Mouse (Mus musculus): Measurements from ENCODE around the gene Taf13. TPM values are rescaled to one million over a fixed set of nuclear protein-coding genes. Genes with fewer than 3 reads are reported as not detected.
"Not testable (repeated sequence)": the region's sequence is repeated elsewhere in the genome, so short reads cannot be mapped to it uniquely, and the experiment has no call there.

Gene Taf13
- total RNA-seq (2015; ENCODE audit: low replicate concordance) (1.7 and 7.6 TPM in 2 replicates), total RNA-seq (2017; ENCODE audit: low replicate concordance) (4.1 and 5.1 TPM in 2 replicates)

DNA sequence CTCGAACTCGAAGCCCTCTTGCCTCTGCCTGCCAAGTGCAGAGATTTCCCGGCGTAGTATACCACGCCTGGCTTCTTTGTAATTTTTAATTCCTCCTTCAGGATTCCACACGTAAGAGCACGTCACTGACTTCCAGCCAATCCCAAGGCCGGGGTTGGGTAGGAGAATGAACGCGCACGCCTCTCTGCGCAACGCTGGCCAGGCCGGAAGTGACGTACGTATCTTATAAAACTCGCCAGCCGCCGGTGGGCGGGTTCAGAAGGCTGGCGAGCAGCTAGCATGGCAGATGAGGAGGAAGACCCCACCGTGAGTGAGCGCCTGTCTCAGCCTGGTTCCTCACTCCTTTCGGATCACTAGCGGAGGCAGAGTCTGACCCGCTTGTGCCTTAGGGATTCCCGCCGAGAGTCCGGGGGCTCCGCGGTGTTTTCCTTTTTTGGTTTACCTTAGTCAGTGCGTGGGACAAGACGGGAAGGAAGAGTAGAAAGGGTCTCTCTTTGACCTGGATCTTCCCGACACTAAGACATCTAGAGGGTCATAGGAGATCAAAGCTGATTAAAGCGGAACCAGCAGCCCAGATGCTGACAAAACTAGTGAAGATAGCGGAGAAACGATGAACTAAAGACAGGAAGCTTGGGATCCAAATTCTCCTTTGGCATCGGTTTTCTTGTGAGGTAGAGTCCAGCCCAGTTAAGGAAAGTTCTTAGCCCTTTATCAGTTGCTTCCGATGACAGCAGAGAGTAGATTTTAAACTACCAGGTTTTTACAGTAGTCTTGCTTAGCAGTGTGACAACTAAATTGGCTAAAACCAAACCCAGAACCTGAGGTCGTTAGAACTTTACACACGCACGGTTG, at the start of gene Taf13:
Gene Taf13, plus strand, starts transcription at position 256 of the 852 bp plus-strand sequence.
- peak; percentile 99 for ATAC-seq (replicated peaks; ENCODE audit: low FRiP score, poor library complexity, severe bottlenecking)

DNA sequence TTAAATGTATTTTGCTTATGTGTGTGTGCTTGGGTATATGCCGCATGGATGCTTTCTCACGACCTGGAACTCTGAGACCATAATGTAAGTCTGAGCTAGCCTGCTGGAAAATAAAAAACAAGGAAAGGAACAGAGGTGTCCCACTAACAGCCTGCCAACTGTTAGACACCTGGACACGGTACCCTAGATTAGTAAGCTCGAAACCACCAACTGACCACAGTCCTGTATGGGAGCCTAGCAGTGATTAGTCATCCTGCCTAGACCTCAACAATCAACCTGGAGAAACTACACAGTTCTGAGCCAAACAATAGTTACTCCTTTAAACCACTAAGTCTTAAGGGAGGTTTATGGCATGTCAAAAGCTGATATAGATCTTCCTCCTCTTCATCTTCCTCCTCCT, 48.1 kb upstream of the Taf13 start:
- ATAC-seq (replicated peaks; ENCODE audit: low FRiP score, poor library complexity, severe bottlenecking), result no peak

DNA sequence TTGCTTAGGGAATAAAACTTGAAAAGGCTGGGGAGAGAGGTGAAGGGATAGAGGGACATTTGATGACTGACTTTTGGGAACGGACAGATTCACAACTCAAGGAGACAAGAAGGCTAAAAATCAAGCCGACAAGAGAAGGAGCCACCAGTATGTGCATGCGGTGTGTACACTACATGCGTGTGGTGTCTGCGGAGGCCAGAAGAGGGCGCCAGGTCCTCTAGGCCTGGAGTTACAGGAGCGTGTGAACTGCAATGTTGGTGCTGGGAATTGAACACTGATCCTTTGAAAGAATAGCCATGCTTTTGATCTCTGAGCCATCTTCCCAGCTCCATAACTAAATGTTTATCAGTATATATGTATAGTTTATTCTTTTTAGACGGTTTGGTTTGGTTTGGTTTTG, 43.0 kb upstream of the Taf13 start:
- ATAC-seq (replicated peaks; ENCODE audit: low FRiP score, poor library complexity, severe bottlenecking), result no peak

DNA sequence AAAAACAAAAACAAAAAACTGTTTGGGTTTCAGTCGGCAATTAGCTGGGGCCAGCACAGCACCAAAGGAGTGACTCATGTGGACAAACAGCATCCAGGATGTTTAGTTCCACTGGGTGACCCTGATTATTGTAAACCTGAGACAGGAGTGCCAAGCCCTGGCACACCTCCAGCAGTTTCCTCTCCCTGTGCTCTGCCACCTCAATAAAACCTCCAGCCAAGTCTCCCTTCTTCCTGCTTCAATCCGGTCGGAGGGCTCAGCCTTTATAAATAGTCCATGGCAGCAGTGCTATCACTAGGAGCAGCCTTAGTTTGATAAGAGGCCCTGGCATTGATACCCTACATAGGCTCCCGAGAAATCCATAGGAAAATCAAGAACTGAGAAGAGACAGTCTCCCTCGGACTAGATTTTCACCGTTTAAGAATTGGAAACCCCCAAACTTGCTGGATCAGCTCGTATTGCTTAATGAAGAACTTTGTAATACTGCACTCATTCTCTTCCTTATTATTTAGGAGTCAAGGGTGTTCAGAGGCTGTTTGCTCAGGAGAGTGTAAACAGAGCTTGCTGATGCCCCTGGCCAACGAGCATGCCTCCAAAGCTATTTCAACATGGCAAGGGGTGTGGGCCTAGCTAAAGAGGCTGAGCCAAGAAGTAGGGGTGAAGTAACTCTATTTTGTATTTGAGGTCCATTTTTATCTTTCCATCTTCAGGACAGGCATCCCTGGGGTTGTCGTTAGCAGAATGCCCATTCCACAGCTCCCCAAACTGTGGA, 38.2 kb upstream of the Taf13 start:
- ATAC-seq (replicated peaks; ENCODE audit: low FRiP score, poor library complexity, severe bottlenecking), result no peak

DNA sequence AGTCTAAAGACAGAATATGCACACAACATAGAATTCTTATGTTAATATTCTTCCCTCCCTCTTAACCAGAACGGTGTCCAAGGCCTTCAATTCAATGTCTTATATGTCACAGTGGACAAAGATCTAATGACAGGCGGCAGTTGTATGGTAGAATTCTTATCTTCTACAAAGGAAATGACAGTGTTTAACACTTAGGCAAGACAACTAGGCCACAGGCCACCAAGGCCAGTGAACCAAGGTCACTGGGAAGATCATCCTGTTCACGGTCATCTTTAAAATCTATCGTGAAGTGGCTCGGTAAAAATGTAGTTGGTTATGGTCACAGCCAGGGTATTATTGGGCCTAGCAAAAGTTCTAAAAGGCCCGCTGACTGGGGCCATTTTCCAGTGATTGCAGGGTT, 37.5 kb upstream of the Taf13 start, which contains the start of gene 1700013F07Rik:
Gene 1700013F07Rik, plus strand, starts transcription at position 200 of the 400 bp plus-strand sequence.
- no peak for ATAC-seq (replicated peaks; ENCODE audit: low FRiP score, poor library complexity, severe bottlenecking)

DNA sequence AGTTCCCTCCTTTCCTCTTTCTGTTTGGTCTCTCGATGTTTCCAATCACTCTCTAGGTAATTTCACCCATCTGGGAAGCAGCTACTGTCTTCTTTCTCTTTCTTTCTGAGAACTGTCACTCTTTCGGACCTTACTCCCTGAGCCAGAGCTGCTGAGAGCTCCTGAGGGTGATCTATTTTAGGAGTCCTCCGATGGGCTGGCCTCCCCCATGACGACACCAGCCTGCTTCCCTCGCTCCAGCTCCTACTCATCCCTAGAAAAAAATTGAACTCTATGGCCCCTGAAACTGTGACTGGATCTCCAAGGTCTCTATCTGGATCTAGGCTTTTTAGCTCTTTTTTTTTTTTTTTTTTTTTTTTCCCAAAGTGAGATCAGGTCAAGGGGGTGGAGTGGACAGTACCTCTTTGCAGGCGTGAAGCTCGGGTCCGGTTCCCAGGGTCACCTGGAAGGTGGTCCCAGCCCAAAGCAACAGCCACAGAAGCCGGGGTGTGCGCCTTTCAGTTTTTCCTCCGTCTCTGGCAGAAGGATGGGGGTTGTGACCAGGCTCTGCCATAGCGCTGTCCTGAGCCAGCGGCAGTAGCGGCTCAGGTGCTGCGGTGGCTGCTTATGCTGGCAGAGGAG, 35.5 kb upstream of the Taf13 start:
- ATAC-seq (replicated peaks; ENCODE audit: low FRiP score, poor library complexity, severe bottlenecking), result no peak

DNA sequence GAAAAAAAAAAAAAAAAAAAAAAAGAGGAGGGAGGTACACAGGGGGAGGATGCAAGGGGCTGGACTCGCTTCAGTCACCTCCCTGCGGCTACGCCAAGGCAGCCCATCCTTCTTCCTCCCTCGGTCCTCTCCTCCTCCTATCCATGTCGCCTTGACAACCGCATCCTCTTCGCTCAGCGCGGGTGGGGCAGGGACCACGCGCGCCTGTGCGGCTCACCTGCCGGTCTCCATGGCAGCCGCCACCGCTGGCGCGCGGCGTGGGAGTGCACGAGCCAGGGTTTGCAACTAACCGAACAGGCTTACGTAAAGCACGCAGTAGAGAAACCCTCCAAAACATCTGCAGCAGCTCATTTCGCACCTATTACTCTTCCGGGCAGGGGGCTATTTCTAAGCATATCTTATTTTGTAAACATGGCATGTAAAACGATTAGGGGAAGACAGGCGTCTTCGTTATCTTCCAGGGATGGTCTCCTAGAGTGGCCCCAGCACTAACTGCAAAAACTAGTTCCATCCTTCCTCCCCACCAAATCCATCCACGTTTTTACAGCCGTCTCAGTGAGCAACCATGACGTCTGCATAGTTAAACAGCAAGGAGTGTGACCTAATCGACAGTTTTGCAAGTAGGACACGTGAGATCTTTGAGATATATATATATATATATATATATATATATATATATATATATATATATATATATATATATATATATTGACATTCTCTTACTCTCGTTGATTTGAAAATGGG, 34.8 kb upstream of the Taf13 start, which contains the start of gene 5330417C22Rik:
Gene 5330417C22Rik, minus strand, starts transcription at position 20 of the 744 bp plus-strand sequence.
- ATAC-seq (replicated peaks; ENCODE audit: low FRiP score, poor library complexity, severe bottlenecking), result no peak

DNA sequence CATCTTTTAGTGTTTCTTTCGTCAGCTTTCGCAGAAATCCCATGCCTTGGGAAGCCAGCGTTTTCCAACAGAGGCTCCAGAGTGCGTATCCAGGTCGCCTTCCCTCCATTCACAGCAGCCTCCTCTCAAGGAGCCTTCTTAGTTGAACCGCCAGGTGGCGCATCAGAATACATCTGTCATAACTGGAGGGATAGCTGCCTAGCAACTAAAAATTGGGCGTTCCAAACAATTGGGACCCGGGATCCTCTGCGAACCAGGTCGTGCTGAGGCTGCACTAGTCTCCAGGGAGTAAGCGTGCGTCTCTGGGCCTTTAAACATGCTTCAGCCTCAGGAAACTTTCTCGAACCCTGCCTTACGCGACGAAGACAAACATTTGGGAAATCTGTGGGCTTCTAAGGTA, 34.2 kb upstream of the Taf13 start:
- peak; percentile 87 for ATAC-seq (replicated peaks; ENCODE audit: low FRiP score, poor library complexity, severe bottlenecking)

DNA sequence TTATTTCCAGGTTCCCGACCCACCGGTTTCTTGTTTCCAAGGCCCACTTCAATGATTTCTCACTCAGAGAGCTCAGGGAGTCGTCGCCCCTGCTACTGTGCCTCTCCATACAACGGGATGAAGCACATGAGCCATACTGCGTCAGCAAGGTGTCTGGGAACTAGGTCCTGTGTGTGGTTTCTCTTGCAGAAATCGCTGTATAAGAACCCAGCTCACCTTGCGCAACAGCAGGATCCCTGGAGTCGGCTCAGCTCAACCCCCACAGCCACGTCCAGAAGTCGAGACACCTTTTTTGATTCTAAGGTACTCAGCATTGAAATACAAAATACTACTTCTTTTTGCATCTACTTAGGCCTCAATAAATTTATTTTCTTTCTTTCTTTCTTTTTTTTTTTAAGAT, 29.2 kb upstream of the Taf13 start:
- no peak for ATAC-seq (replicated peaks; ENCODE audit: low FRiP score, poor library complexity, severe bottlenecking)

DNA sequence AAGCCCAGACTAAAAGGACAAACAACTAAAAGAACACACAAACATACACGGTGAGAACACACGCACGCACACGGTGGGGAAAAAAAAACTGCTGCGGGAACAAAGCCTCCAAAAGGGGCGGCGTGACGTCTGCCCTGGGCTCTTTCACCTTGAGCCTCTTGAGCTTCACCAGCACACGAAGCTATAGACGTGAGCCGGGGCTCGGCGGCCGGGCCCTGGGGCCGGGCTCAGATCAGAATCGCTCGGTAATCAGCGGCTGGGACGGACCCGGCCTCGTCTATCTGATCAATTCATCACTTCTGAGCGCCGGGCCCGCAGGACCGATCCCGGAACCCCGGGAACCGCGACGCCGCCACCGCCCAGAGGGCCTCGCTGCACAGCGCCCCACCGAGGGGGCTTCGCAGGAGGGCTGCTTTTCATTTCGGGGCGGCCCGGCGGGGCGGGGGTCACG, 17.4 kb upstream of the Taf13 start:
- ATAC-seq (replicated peaks; ENCODE audit: low FRiP score, poor library complexity, severe bottlenecking), result peak; percentile 36

DNA sequence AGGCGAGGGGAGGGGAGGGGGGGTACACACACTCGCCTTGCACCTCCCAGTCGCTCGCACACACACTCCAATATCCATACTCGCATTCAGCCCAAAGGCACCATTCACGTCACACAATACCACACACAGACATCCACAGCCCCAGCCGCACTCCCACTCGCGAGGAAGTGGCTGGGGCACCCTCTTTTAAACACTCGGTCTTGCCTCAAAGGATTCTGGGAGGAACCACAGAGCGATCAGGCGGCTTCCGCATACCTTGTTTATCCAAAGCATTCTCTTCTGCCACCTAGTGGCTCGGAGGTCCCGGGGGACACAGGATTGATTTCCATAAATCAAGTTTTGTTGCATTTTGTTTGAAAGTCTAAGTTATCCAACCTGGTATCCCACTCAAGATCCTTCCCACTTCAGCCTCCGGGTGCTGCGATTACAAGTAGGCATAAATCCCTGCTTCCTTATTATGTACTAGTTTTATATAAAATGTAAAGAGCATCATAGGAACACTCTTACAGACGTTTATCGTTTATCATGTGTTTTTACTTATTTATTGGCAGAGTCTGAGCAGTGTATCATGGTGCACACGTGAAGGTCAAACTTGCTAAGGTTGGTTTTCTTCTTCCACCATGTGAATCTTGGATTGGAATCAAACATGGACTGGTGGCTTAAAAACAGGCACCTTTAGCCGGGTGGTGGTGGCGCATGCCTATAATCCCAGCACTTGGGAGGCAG, 16.7 kb upstream of the Taf13 start:
- peak; percentile 97 for ATAC-seq (replicated peaks; ENCODE audit: low FRiP score, poor library complexity, severe bottlenecking)

DNA sequence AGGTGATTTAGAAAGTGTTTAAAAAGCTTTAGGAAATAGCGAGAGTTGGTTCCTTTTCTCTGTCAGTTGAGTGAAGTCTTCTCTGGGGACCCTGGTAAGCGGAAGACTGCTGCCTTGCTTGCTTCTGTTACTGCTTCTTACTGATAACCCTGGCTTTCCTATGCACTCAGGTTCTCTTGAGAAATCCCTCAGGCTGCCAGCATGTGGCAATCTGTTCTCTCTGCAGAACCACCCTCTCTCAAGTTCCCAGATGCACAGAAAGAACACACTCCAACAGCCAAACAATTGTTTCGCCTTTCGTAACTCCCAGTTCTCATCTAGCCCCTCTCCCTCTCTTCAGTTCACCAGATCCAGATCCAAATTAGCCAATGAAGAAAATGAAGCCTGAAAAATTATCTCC, 13.6 kb upstream of the Taf13 start:
- ATAC-seq (replicated peaks; ENCODE audit: low FRiP score, poor library complexity, severe bottlenecking), result no peak

DNA sequence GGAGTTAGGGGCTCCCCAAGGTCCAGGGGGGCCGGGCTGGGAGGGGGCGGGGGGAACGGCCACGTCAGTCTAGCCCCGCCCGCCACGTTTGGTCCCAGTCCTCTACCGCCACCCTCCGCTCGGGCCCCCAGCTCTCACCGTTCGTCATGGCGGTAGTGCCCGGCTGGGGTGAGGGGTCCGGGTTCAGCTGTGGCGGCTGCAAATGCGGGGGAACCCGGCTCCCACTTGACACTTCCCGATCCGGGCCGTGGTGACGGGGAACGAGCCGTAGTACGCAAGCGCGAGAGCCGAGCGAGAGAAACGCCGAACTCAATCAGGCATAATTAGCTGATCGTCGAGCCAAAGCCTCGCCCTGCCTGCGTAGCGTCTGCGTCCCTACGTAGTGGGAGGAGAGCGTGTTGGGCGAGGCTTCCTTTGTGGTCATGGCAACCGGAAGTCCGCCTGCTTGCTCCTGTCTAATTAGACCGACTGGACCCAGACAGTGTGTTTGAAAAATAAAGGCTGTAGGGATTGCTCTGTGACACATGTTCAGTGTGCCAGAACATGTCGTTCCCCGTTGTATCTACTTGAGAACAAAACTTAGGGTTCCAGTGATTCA, 9.3 kb upstream of the Taf13 start, which contains the start of gene Tmem167b:
Gene Tmem167b, minus strand, starts transcription at position 334 of the 598 bp plus-strand sequence.
- ATAC-seq (replicated peaks; ENCODE audit: low FRiP score, poor library complexity, severe bottlenecking), result peak; percentile 93

DNA sequence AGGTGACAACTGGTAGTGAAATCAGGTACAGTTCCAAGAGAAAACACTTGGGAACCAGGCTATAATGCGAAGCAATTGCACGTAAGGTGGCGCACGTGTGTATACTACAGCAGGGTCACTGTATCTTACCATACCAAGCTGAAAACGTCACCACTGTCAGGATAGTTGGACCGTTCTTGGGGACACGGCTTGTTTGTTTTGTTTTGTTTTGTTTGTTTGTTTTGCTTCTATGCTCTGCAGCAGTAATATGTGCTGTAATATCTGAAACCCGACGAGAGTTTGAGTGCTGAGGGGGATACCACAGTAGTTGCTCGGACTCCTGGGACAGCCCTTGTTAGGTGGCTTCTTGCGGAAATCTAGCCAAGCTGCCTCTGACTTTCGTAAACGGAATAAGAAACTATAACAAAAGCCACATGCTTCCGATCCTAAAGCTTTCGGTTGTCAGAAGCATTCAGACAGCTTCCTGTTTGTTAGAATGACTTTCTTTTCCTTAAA, 8.7 kb upstream of the Taf13 start:
- ATAC-seq (replicated peaks; ENCODE audit: low FRiP score, poor library complexity, severe bottlenecking), result peak; percentile 62

DNA sequence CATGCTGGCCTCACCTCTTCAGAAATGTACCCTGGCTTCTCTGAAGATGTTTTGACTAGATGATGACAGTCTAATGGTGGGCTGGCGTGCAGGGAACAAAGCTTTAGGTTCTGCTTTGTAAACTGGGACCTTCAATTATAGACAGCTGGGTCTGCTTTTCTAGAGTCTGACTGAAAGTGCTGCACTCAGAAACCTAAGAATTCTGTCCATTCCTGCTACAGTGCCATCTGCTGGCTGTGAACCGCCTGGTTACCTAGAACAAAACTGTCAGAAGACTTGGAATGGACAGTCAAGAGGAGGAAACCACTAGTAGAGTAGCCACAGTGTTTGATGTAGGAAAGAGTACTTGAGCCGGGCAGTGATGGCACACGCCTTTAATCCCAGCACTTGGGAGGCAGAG, 8.2 kb upstream of the Taf13 start:
- peak; percentile 66 for ATAC-seq (replicated peaks; ENCODE audit: low FRiP score, poor library complexity, severe bottlenecking)

DNA sequence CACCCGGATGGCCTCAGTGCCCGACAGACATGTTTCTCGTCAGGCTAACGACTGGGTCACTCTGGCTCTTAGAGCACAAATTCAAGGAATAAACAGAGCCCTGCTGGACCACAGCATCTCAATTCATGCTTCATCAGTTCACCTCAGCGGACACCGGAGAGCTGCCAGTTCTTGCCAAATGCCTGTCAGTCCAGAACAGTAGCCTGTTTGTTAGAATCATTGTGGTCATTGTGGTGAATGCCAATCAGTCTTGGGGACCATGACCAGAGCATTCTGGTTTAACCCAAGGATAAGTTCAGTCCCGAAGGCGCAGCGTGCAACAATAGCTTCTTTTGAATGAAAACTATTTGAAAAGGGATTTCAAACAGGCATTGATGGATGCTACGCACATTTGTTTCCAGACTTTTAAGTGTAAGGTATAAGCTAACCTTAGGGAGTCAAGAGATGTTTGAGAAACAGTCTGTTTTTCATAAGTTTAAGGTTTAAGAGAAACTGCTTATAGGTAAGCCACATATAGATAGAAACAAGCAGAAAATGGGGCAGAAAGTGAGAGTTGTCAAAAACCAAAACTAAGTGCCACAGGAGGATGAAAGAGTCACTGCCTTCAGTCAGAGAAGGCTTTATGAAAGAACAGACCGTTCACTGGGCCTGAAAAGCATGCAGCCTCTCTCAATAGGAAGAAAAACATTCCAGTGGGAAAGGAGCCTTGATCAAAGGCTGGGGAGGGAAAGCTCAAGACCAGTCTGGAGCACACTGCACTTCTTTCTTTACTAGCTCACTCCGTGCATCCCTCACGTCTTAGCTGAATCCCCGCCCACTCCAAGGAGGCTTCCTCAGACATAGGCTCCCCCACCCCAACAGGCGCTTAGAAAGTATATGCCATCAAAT, 3.3 kb upstream of the Taf13 start:
- no peak for ATAC-seq (replicated peaks; ENCODE audit: low FRiP score, poor library complexity, severe bottlenecking)

DNA sequence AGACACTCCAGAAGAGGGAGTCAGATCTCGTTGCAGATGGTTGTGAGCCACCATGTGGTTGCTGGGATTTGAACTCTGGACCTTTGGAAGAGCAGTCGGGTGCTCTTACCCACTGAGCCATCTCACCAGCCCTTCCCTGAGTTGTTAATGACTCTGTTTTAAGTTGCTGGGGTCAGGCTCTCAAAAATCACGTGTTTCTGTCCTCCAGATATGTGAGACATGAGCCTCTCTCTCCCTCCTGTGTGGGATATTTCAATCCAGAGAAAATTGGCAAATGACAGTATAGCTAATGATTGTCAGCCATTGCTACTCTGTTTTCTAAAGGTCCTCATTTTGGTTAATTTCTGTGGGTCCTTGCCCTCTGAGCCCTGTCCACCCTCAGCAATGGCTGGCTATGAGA, 1.9 kb upstream of the Taf13 start:
- not testable (repeated sequence) for ATAC-seq (replicated peaks; ENCODE audit: low FRiP score, poor library complexity, severe bottlenecking)
